Mouse (Mus musculus) hematopoietic multipotent progenitor cell, adult 10-12 weeks (in vitro differentiated cells): Measurements from ENCODE around the gene Ahcyl2. TPM values are rescaled to one million over a fixed set of nuclear protein-coding genes. Genes with fewer than 3 reads are reported as not detected.

Source experiments
- polyA plus RNA-seq: library from polyadenylated mRNA; stranded (reverse); fragments of >175 nt; gene quantifications from 2 replicates; pipeline ENCODE4 v1.2.3, GENCODE M21; 2012; ENCODE audit warnings: low replicate concordance

Gene Ahcyl2
- polyA plus RNA-seq, result 14.3 and 82.2 TPM in 2 replicates

GRCm38 (mm10) chr6:29767813-29768660 is at the start of gene Ahcyl2:
Gene Ahcyl2, plus strand, starts transcription at chr6:29768011.

GRCm38 (mm10) chr6:29735336-29735688 is 32.5 kb upstream of the Ahcyl2 start, which contains the start of gene Smo:
Gene Smo, plus strand, starts transcription at chr6:29735503.

GRCm38 (mm10) chr6:29916530-29917382 is 148.9 kb downstream of the Ahcyl2 start, which contains the start of gene Strip2:
Gene Strip2, plus strand, starts transcription at chr6:29917012.

Other genes with a start within 250 kb of the Ahcyl2 start
- 146 and 322 TPM in 2 replicates for gene Irf5, start 241.4 kb upstream of the Ahcyl2 start, polyA plus RNA-seq
- 24.2 and 33.8 TPM in 2 replicates for gene Tnpo3, start 158.1 kb upstream of the Ahcyl2 start, polyA plus RNA-seq
- 8.7 and 41.4 TPM in 2 replicates for gene Tspan33, start 73.8 kb upstream of the Ahcyl2 start, polyA plus RNA-seq
- 1.8 and 3.9 TPM in 2 replicates for gene Smo, start 32.5 kb upstream of the Ahcyl2 start, polyA plus RNA-seq
- gene Strip2, start 149.0 kb downstream of the Ahcyl2 start, polyA plus RNA-seq, result 0.20 and 0.39 TPM in 2 replicates